In the genomic region with DNA sequence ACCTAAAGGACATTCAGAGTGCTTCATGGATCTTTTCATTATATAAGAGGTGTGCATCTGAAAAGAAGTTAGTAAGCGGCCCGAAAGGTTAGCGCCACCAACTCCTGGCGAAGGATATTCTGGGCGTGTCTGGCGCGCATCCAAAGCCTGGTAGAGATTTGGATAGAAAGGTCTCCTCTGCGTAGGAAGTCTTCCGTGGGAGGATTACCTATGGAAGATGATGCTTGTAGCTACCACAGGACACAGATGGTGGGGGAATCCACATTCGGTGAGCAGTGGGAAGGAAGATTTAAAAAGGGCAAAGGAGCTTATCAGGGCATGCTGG, we compare ENCODE assay signal across 8 mouse cellular contexts. TPM values are rescaled to one million over a fixed set of nuclear protein-coding genes. Genes with fewer than 3 reads are reported as not detected.
DNase-seq lines count a peak whose midpoint lies in the region; ATAC-seq and TF ChIP-seq lines count a peak whose summit lies in the region.

No protein-coding gene starts in this region.

- TF ChIP-seq CTCF in bone marrow macrophage, adult 2 months (IDR thresholded peaks at IDR 0.05; ENCODE audit: low read depth, low read length), result no peak

- peak overlapping the region; percentile 67 for H3K9ac ChIP-seq in forebrain, embryonic 13.5 days
- peak overlapping the region; percentile 68 for H3K9ac ChIP-seq in kidney, embryonic 16.5 days (replicated peaks; ENCODE audit: low read length)
- 0 out of 2 replicates have a peak overlapping the region, but pooled peaks have one; percentile 22 for H3K9ac ChIP-seq in midbrain, embryonic 15.5 days

- peak overlapping the region; percentile 47 for H3K27ac ChIP-seq in bone marrow macrophage, adult 2 months (ENCODE audit: insufficient read depth, low read depth, low read length)
- no peak overlapping the region for H3K27ac ChIP-seq in forebrain, embryonic 13.5 days
- no peak overlapping the region for H3K27ac ChIP-seq in kidney, embryonic 16.5 days (ENCODE audit: low read length)
- H3K27ac ChIP-seq in midbrain, embryonic 15.5 days, result no peak overlapping the region

- intact Hi-C loops in left cerebral cortex, postnatal 4 days (cut with DNase I), result no loop called here

- ATAC-seq in forebrain, embryonic 13.5 days, result no peak
- ATAC-seq in kidney, embryonic 16.5 days (ENCODE audit: low FRiP score, low TSS enrichment), result no peak
- no peak for ATAC-seq in midbrain, embryonic 15.5 days (replicated peaks)

- H3K27me3 ChIP-seq in forebrain, embryonic 13.5 days, result no peaks in the 10 kb centered on the region
- no peaks in the 10 kb centered on the region for H3K27me3 ChIP-seq in kidney, embryonic 16.5 days (ENCODE audit: insufficient read depth, low read length)
- H3K27me3 ChIP-seq in midbrain, embryonic 15.5 days (replicated peaks), result no peaks in the 10 kb centered on the region

- no peaks in the 10 kb centered on the region for H3K9me3 ChIP-seq in forebrain, embryonic 13.5 days (replicated peaks)
- H3K9me3 ChIP-seq in kidney, embryonic 16.5 days (ENCODE audit: low read length), result no peaks in the 10 kb centered on the region
- no peaks in the 10 kb centered on the region for H3K9me3 ChIP-seq in midbrain, embryonic 15.5 days

- 3% methylated on average over 10 of the region's 10 CpGs for WGBS in forebrain, embryonic 13.5 days
- WGBS in kidney, embryonic 16.5 days, result 4% methylated on average over 10 of the region's 10 CpGs
- 2% methylated on average over 10 of the region's 10 CpGs for WGBS in midbrain, embryonic 15.5 days

- TF ChIP-seq POLR2A in bone marrow macrophage, adult 2 months (IDR thresholded peaks at IDR 0.05; ENCODE audit: borderline replicate concordance, low read depth, low read length), result no peak

- peaks cover 5% of the 10 kb centered on the region for H3K4me1 ChIP-seq in bone marrow macrophage, adult 2 months (ENCODE audit: control insufficient read depth, insufficient read depth, low read length)
- H3K4me1 ChIP-seq in forebrain, embryonic 13.5 days, result peaks cover 19% of the 10 kb centered on the region
- peaks cover 14% of the 10 kb centered on the region for H3K4me1 ChIP-seq in kidney, embryonic 16.5 days (ENCODE audit: insufficient read depth, low read length)
- H3K4me1 ChIP-seq in midbrain, embryonic 15.5 days, result peaks cover 11% of the 10 kb centered on the region

- H3K36me3 ChIP-seq in forebrain, embryonic 13.5 days (ENCODE audit: poor library complexity, severe bottlenecking), result peaks cover 3% of the 10 kb centered on the region; the same call in 1 of the 2 replicates
- no peaks in the 10 kb centered on the region for H3K36me3 ChIP-seq in kidney, embryonic 16.5 days (ENCODE audit: insufficient read depth, low read length)
- no peaks in the 10 kb centered on the region for H3K36me3 ChIP-seq in midbrain, embryonic 15.5 days (replicated peaks)

- peak overlapping the region; percentile 74 for H3K4me3 ChIP-seq in bone marrow macrophage, adult 2 months (ENCODE audit: insufficient read depth, low read length)
- H3K4me3 ChIP-seq in forebrain, embryonic 13.5 days, result peak overlapping the region; percentile 68
- H3K4me3 ChIP-seq in kidney, embryonic 16.5 days (ENCODE audit: low read length), result peak overlapping the region; percentile 70
- H3K4me3 ChIP-seq in midbrain, embryonic 15.5 days, result peak overlapping the region; percentile 54

- peak overlapping the region; percentile 80 for H3K4me2 ChIP-seq in forebrain, embryonic 13.5 days
- peak overlapping the region; percentile 57 for H3K4me2 ChIP-seq in kidney, embryonic 16.5 days (replicated peaks; ENCODE audit: low read depth, low read length)
- peak overlapping the region; percentile 67 for H3K4me2 ChIP-seq in midbrain, embryonic 15.5 days

- DNase-seq in left cerebral cortex, postnatal 4 days, result peak; percentile 41
- DNase-seq in left cerebral cortex, adult 8-10 months (ENCODE audit: low spot score in 2 of 2), result no peak
- no peak for DNase-seq in frontal cortex, postnatal 10 days (ENCODE audit: low spot score in 2 of 2)
- no peak for DNase-seq in frontal cortex, adult 2 months (ENCODE audit: extremely low spot score in 1 of 2, low spot score in 1 of 2)

RNA-seq across cellular contexts. Expression of a gene that starts 0.6 kb away (rescaled TPM):
- 1 to 10 TPM; 4.6 to 5.8 TPM for total RNA-seq in left cerebral cortex, postnatal 4 days (2021)
- 1 to 10 TPM; 2.1 to 5.7 (median 3.1) TPM for total RNA-seq in left cerebral cortex, adult 8-10 months (2022)
- 15.1 and 16.7 TPM in 2 replicates for polyA plus RNA-seq in bone marrow macrophage, adult 2 months (2012; ENCODE audit: insufficient read depth, insufficient read length, missing spikeins)
- polyA plus RNA-seq in forebrain, embryonic 13.5 days (2015; fragmentation: Nextera tagmentation; extraction: Ambion mirVana), result 23.0 and 25.5 TPM in 2 replicates
- 17.2 and 18.2 TPM in 2 replicates for polyA plus RNA-seq in kidney, embryonic 16.5 days (2015; fragmentation: Nextera tagmentation; extraction: Ambion mirVana)
- polyA plus RNA-seq in midbrain, embryonic 15.5 days (2015; fragmentation: Nextera tagmentation; extraction: Ambion mirVana), result 5.5 and 6.1 TPM in 2 replicates
- polyA plus RNA-seq in frontal cortex, adult 2 months (2012; rRNA removed), result 2.9 and 4.8 TPM in 2 replicates
